Mouse (Mus musculus) intestine, embryonic 16.5 days (tissue): ENCODE results near the gene Sstr3. TPM values are rescaled to one million over a fixed set of nuclear protein-coding genes. Genes with fewer than 3 reads are reported as not detected.

Experiments used
- ATAC-seq: fragments of 200-750 bp; cut with Nextera tagmentation; 2 replicates; pipeline ENCODE4 v1.8.0; 2017; ENCODE audit warnings: moderate TSS enrichment, moderate library complexity
- H3K27ac ChIP-seq: fragments of 300-500 bp; sonication (generic); 2 replicates; pipeline ENCODE4 v1.5.1; 2014; ENCODE audit warnings: mild to moderate bottlenecking, low read length
- H3K27me3 ChIP-seq: fragments of 300-500 bp; sonication (generic); replicated peaks from 2 replicates; pipeline ENCODE4 v1.6.1; 2014; ENCODE audit warnings: low read length, control low read depth, mixed read lengths; ENCODE audit not compliant: control insufficient read depth, insufficient read depth
- H3K36me3 ChIP-seq: fragments of 300-500 bp; sonication (generic); 2 replicates; pipeline ENCODE4 v1.6.1; 2014; ENCODE audit warnings: low read length, control low read depth; ENCODE audit not compliant: control insufficient read depth, insufficient read depth
- H3K4me1 ChIP-seq: fragments of 300-500 bp; sonication (generic); 2 replicates; pipeline ENCODE4 v1.6.1; 2014; ENCODE audit warnings: low read length, control low read depth, mixed read lengths; ENCODE audit not compliant: control insufficient read depth, insufficient read depth
- H3K4me2 ChIP-seq: fragments of 300-500 bp; sonication (generic); 2 replicates; pipeline ENCODE4 v1.6.1; 2014; ENCODE audit warnings: low read depth, low read length, control low read depth
- H3K4me3 ChIP-seq: fragments of 300-500 bp; sonication (generic); 2 replicates; pipeline ENCODE4 v1.5.1; 2014; ENCODE audit warnings: mild to moderate bottlenecking, low read length
- H3K9ac ChIP-seq: fragments of 300-500 bp; sonication (generic); 2 replicates; pipeline ENCODE4 v1.6.1; 2014; ENCODE audit warnings: low read depth, low read length
- H3K9me3 ChIP-seq: fragments of 300-500 bp; sonication (generic); 2 replicates; pipeline ENCODE4 v1.6.1; 2016; ENCODE audit warnings: low read length, control low read depth; ENCODE audit not compliant: control insufficient read depth
- WGBS: fragments of 180-500 bp; shearing (Covaris S2); extraction: QIAGEN DNeasy Blood & Tissue Kit; methylation state at CpG from one replicate; pipeline ENCODE4 v1.1.7; 2014; 5-methylcytosine and 5-hydroxymethylcytosine counted together
- polyA plus RNA-seq: library from polyadenylated mRNA; unstranded; fragments of >200 nt; fragmentation: Nextera tagmentation; extraction: Ambion mirVana; gene quantifications from 2 replicates; pipeline ENCODE4 v1.2.1, GENCODE M21; 2015

The Sstr3 gene
- polyA plus RNA-seq, 1 experiment from 2014 or later = 0.23 TPM

DNA sequence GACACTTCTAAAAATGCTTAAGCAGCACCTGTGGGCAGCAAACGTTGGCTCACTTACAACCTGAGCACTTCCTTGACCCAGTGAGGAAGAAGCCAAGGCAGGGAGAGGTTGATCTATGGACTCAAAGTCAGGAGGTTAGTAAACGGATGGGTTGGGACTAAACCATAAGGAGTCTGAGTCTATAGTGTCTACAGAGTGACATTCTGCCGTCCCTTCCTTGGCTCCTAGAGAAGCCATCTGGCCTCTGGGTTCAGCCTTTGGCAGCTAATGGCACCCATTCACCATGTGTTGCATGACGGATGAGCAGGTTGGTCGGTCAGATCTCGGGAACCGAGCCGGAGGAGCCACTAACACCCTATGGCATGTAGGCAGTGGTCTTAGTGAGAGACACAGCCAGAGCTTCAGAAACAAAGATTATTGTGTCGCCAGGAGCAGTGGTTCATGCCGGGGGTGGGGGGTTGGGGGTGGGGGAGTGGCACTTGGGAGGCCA is 11.1 kb downstream of the Sstr3 start:
- WGBS = 70% methylated on average over 10 of the region's 10 CpGs
- Histone ChIP-seq H3K4me3 (no peak overlapping the region), H3K4me2 (no peak overlapping the region), H3K27me3 (no peaks in the 10 kb centered on the region), H3K9ac (0 out of 2 replicates have a peak overlapping the region, but pooled peaks have one; percentile 27), H3K27ac (peak overlapping the region; percentile 45), H3K9me3 (no peaks in the 10 kb centered on the region), H3K36me3 (no peaks in the 10 kb centered on the region), H3K4me1 (peaks cover 22% of the 10 kb centered on the region)
- ATAC-seq = peak; percentile 10; the same call in 1 of the 2 replicates

DNA sequence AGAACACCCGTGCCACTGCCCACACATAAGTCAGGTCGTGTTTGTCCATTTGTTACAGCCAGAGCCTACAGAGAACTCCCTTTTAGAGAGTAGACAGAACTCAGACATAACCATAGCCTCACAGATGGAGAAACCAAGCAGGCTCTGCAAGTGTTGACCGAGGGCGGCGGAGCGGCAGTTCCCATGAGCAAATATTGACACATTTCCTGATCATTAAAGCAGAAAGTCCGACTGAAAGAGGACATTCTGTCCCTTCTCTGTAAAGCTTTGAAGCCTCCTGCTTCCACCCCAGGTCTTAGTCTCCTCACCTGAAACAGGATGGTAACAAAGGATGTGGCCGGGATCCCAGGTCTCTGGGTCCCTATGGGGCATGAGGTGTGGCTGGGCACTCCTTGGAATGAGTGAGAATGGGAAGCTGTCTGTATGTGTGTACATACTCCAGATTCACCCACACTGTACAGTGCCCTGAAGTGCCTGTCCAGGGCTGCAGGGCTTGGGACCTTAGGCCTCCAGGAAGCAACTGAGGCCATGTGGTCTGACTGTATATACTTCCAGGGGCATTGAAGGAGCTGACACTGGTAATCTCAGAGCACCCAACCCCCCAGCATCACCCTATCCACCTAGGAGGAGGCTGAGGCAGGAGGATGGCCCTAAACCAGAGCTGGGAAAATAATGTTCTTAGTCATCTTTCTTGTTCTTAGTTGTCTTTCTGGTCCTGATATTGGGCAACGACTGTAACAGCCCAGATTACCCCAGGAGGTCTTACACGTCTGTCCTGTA is 11.7 kb downstream of the Sstr3 start:
- H3K4me2 ChIP-seq = 0 out of 2 replicates have a peak overlapping the region, but pooled peaks have one; percentile 0
- peaks cover 23% of the 10 kb centered on the region for H3K4me1 ChIP-seq
- peak; percentile 41 for ATAC-seq
- no peaks in the 10 kb centered on the region for H3K36me3 ChIP-seq
- H3K27ac ChIP-seq = peak overlapping the region; percentile 45
- WGBS = 53% methylated on average over 10 of the region's 10 CpGs
- no peak overlapping the region for H3K4me3 ChIP-seq
- H3K27me3 ChIP-seq = no peaks in the 10 kb centered on the region
- H3K9me3 ChIP-seq = no peaks in the 10 kb centered on the region
- peak overlapping the region; percentile 48 for H3K9ac ChIP-seq

- no peaks in the 10 kb centered on the region for H3K27me3 ChIP-seq
- 0% methylated on average over 25 of the region's 25 CpGs for WGBS
- ATAC-seq = peak; percentile 84
- H3K9ac ChIP-seq = peak overlapping the region; percentile 74
- peak overlapping the region; percentile 41 for H3K4me3 ChIP-seq
- no peaks in the 10 kb centered on the region for H3K36me3 ChIP-seq
- peaks cover 24% of the 10 kb centered on the region for H3K4me1 ChIP-seq
- H3K27ac ChIP-seq = peak overlapping the region; percentile 88
- H3K9me3 ChIP-seq = no peaks in the 10 kb centered on the region
- peak overlapping the region; percentile 57 for H3K4me2 ChIP-seq
Measured at GRCm38 (mm10) chr15:78531901-78532469, 12.5 kb downstream of the Sstr3 start.

GRCm38 (mm10) chr15:78531451-78531720 is 13.1 kb downstream of the Sstr3 start:
- Histone ChIP-seq H3K9ac (peak overlapping the region; percentile 74), H3K4me3 (peak overlapping the region; percentile 41), H3K4me2 (peak overlapping the region; percentile 57), H3K36me3 (no peaks in the 10 kb centered on the region), H3K27ac (peak overlapping the region; percentile 88), H3K4me1 (peaks cover 24% of the 10 kb centered on the region), H3K27me3 (no peaks in the 10 kb centered on the region), H3K9me3 (no peaks in the 10 kb centered on the region)
- WGBS = 51% methylated on average over 4 of the region's 4 CpGs
- ATAC-seq = no peak

DNA sequence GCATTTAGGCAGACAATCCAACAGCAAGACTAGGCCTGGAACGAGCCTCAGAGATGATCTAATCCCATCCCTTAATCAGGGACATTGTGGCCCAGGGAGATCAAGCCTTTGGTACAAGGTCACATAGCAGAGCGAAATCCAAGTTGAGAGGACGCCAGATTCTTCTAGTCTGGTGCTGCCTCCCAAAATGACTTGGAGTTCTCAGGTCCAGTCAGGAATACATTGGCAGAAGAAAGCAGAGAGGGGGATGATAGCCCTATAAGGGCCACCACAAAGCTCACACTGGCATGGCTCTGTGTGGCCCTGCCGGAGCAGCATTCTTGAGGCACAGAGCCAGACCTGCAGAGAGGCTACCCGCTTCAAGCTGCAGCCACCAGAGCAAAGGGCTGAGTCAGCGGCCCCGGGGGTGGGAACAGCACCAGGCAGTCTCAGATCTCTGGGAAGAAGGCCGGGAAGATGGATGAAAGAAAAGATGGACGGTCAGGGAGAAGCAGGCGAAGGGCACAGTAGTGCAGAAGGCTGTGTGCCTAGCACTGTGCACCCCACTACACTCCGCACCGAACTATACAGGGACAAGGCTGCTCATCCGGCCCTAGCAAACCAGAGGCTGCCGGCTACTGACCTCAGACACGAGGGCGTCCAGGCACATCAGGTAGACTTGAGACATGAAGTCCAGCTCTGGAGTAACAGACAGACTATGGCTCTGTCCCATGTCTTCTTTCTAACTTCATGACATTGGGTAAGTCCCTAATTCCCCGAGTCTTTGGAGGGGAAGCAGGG is 13.6 kb downstream of the Sstr3 start, which contains the start of gene C1qtnf6:
Gene C1qtnf6, minus strand, starts transcription at position 746 of the 780 bp plus-strand sequence.
- Histone ChIP-seq H3K9ac (peak within 1 kb of the TSS; percentile 74), H3K27ac (peak within 1 kb of the TSS; percentile 88), H3K4me1 (peaks cover 24% of the 10 kb centered on the region), H3K36me3 (no peaks in the 10 kb centered on the region), H3K4me3 (peak within 1 kb of the TSS; percentile 41), H3K4me2 (peak within 1 kb of the TSS; percentile 57), H3K27me3 (no peaks in the 10 kb centered on the region), H3K9me3 (no peaks in the 10 kb centered on the region)
- WGBS = 67% methylated on average over 17 of the region's 17 CpGs
- ATAC-seq = no peak

DNA sequence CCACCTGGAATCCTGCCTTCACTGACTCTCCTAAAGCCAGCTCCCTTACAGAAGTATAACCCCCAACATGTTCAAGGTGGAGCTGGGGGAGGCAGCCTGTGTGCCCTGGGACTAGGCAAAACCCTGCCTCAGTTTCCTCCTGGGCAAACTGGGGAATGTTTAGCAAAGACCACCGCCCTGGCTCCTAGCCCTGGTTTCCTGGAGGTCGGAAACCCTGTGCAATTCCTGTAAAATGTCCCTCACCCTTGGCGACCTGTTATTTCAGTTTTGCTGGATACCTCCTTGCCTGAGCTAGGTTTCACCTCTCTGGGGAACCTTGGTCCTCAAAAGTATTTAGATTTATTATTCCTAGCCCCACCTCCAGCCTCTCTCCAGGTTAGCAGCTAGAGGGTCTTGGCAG is 14.3 kb downstream of the Sstr3 start:
- H3K9ac ChIP-seq = no peak overlapping the region

DNA sequence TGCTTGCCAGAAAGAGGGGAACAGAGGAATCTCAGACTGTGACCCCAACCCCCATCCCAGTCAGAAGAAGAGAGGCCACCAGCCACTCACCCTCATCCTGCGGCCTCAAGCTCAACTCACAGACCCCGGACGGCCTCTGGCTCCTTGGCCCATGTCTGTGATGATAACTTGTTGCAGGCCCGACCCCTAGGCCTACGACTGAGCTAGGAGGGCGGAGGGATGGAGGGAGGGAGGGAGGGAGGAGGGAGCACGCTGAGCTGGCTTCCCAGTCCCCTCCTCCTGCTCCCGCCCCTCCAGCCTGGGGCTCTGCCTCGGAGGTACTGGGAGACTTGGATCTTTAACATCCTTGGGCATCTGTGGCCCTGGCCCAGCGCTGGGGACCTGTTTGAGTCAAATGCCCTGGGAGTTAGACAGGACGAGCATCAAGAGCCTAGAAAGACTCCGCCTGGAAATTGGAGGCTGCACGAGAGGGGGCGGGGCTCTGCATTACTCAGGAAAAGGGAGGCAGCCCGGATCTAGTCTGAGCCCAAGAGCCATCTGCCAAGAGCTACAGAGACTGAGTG is 15.0 kb downstream of the Sstr3 start:
- peak overlapping the region; percentile 66 for H3K4me2 ChIP-seq
- WGBS = 3% methylated on average over 15 of the region's 15 CpGs
- H3K4me1 ChIP-seq = peaks cover 24% of the 10 kb centered on the region
- no peaks in the 10 kb centered on the region for H3K36me3 ChIP-seq
- no peaks in the 10 kb centered on the region for H3K9me3 ChIP-seq
- ATAC-seq = peak; percentile 46
- H3K9ac ChIP-seq = peak overlapping the region; percentile 71
- H3K27ac ChIP-seq = peak overlapping the region; percentile 83
- H3K27me3 ChIP-seq = no peaks in the 10 kb centered on the region
- H3K4me3 ChIP-seq = peak overlapping the region; percentile 50

More for the DNA sequence above, 14.3 kb downstream of the Sstr3 start:
- Histone ChIP-seq H3K4me3 (no peak overlapping the region), H3K9me3 (no peaks in the 10 kb centered on the region), H3K27me3 (no peaks in the 10 kb centered on the region), H3K27ac (no peak overlapping the region), H3K4me2 (no peak overlapping the region), H3K4me1 (peaks cover 24% of the 10 kb centered on the region), H3K36me3 (no peaks in the 10 kb centered on the region)
- 76% methylated on average over 3 of the region's 3 CpGs for WGBS
- no peak for ATAC-seq

DNA sequence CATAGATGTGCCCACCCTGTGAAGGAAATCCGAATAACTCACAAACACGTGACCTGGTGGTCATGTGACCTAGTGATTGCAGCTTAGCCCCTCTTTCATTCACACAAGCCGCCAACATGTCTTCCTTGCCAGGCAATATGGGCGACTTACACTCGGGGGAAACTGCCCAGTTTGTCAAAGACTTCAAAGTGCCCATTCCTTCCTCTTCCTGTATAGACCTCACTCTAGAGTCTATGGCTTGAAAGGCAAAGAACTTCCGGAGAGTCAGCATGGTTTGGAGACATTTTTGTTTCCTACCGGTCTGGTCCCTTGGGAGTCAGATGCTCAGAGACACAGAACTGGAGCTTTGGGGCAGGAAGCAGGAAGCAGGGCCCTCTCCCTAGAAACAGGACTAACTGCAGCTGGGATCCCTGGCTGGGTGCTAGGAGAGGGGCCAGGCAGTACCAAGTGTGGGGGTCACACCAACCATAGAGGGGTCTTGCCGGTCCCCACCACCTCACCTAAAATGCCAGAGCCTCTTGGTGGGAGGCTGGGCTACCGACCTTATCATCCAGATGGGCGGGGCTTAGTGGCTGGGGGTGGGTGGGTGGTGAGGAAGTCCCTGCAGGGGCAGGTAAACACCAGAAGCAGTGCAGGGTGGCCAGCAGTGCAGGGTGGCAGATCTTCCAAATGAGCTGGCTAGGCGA is 15.6 kb downstream of the Sstr3 start:
- Histone ChIP-seq H3K9ac (peak overlapping the region; percentile 71), H3K27ac (peak overlapping the region; percentile 83), H3K4me1 (peaks cover 24% of the 10 kb centered on the region), H3K9me3 (no peaks in the 10 kb centered on the region), H3K27me3 (no peaks in the 10 kb centered on the region), H3K4me3 (peak overlapping the region; percentile 50), H3K4me2 (peak overlapping the region; percentile 66), H3K36me3 (no peaks in the 10 kb centered on the region)
- WGBS = 40% methylated on average over 11 of the region's 11 CpGs
- no peak for ATAC-seq
